Mouse (Mus musculus) thymus, adult 2 months (tissue): ENCODE data around the gene Unc119b.

Experiments used
- CTCF ChIP-seq: fragments of 200-500 bp; IDR thresholded peaks from 2 replicates; pipeline ENCODE4 v1.5.1; 2012; ENCODE audit warnings: mild to moderate bottlenecking, control low read depth, low read length, moderate library complexity, borderline replicate concordance; ENCODE audit not compliant: control insufficient read depth, poor library complexity, insufficient read depth; ENCODE audit errors: extremely low read depth
- POLR2A ChIP-seq: fragments of 200-500 bp; IDR thresholded peaks from 2 replicates; pipeline ENCODE4 v1.6.1; 2012; ENCODE audit warnings: mild to moderate bottlenecking, low read length, control low read depth, moderate library complexity; ENCODE audit not compliant: control insufficient read depth, poor library complexity, insufficient read depth; ENCODE audit errors: extremely low read depth

- no peak for TF ChIP-seq CTCF
- TF ChIP-seq POLR2A: no peak
These were observed 44.8 kb upstream of the Unc119b start for GRCm38 (mm10) chr5:115179596-115179995.
